Mouse (Mus musculus): ENCODE measurements around the gene Arhgap15. TPM values are rescaled to one million over a fixed set of nuclear protein-coding genes. Genes with fewer than 3 reads are reported as not detected.

The Arhgap15 gene
- total RNA-seq, 2 experiments from 2014 or later, result 7.6 to 12.2 TPM

DNA sequence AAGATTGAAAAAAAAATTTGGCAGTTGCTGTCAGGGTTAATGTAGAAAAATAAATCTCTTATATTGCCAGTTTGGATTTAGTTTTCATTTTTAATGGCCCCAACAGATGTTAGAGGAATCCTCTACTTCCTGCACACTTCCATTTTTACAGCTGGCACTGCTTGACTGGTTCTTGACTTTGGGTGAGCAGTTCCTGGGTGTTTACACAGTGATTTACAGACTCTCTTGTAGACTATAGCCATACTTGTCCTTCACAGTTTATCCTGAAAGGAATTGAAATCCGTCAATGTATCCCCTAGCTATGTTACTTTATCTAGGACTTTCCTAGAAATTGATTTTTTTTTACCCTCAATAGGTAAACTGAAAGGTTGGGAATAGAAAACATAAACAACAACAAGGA is 261.6 kb downstream of the Arhgap15 start:
- intact Hi-C loops (cut with DNase I), result no loop called here
- DNase-seq (ENCODE audit: low spot score in 2 of 2), result no peak

DNA sequence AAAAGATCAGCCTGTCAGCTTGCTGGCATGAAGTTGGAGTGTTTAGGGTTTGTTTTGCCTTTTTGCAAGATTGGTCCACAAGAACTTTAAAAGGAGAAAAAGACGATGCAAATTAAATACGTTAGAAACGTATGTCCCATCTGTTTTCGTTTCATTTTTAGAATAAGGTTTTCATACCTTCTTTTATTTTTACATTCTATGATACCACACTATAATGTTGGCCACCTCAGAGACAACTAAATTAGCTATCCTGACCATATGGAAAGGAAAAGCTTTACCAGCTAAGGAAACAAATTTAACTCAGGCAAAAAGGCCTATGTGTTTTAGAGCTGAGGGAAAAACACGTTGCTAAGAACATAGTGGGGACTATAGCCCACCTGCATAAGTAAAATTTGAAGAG is 264.8 kb downstream of the Arhgap15 start:
- intact Hi-C loops (cut with DNase I), result no loop called here

DNA sequence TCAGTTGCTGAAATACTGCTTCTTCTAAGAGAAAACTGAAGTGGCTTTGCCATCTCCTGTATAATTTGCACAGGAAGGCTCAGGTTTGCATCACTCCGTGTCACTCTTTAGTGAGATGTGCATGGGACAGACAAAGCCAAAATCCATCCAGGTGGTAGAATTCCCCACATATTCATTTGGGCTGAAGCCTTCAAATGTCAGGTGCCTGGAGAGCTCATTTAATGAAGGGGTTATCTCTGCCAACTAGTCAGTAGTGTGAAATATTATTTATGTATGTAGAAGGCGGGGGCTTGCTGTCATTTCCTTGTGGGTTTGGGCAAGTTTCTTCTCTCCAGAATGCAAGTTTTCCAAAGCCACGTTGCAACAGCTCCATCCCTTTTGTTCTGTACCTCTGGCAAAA is 268.1 kb downstream of the Arhgap15 start:
- DNase-seq (ENCODE audit: low spot score in 2 of 2), result no peak
- intact Hi-C loops (cut with DNase I), result no loop called here

More for the DNA sequence above, 264.8 kb downstream of the Arhgap15 start:
- DNase-seq (ENCODE audit: low spot score in 2 of 2), result no peak

DNA sequence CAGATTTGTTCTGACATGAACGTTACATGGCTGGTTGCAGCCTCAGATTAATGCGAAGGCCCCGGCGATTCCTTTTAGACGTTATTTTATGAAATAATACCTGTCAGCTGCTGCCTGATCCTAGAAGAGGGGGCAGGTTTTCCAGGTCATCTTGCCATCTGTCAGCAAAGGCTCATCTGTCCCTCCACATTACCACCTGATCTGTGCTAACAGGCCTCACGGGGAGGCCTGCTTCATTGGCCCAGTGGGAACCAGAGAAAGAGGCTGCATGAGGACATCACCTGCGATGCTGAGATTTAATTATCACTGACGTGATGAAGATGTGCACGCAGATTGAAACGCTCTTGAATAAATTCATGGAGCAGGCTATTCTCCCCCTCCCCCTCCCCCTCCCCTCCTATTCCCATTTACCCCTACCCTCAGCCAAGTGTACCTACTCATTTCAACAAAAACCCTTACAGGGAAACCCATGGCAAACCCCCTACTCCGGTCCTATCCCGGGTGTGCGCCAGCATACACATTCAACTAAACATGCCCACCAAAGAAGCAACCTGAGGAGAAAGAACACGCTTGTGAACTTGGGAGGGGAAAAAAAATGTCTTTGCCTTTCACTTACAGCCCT is 268.9 kb downstream of the Arhgap15 start:
- DNase-seq (ENCODE audit: low spot score in 2 of 2), result no peak
- intact Hi-C loops (cut with DNase I), result no loop called here

DNA sequence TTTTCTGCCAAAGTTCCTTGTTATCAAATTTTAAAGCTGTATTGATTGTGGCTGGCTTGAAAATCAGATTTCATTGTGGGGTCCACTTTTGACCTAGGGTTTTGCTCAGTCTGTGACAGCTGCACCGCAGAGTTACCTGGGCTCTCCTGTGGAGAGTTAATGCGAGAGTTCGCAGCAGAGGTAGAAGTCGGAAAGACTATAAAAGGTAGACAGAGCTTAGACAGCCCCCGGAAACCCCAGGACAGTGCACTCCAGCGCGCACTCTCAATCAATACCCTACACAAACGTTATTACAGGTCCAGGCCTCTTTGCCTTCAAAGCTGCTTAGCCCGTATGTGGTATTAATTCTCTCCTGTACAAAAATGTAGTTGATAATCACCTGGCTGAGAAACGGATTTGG is 269.4 kb downstream of the Arhgap15 start:
- intact Hi-C loops (cut with DNase I), result no loop called here

DNA sequence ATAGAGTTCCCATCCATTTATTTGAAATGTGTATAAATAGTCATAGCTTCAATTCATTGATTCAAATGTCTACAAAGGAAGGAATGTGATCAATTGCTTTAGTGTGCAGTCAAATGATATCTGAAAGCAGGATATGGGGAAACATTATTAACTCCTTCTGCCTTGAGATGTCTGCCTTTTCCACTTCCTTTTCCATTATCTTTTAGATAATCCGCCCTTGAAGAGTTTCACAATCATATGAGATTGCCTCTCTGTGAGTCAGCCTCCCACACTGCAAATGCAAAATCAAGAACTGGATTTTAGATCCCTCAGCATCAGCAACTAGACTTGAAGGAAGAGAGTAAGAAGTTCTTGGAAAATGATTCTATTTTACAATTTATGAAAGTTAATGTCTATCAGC is 276.1 kb downstream of the Arhgap15 start:
- intact Hi-C loops (cut with DNase I), result no loop called here
- no peak for DNase-seq (ENCODE audit: low spot score in 2 of 2)

More for the DNA sequence above, 269.4 kb downstream of the Arhgap15 start:
- no peak for DNase-seq (ENCODE audit: low spot score in 2 of 2)

DNA sequence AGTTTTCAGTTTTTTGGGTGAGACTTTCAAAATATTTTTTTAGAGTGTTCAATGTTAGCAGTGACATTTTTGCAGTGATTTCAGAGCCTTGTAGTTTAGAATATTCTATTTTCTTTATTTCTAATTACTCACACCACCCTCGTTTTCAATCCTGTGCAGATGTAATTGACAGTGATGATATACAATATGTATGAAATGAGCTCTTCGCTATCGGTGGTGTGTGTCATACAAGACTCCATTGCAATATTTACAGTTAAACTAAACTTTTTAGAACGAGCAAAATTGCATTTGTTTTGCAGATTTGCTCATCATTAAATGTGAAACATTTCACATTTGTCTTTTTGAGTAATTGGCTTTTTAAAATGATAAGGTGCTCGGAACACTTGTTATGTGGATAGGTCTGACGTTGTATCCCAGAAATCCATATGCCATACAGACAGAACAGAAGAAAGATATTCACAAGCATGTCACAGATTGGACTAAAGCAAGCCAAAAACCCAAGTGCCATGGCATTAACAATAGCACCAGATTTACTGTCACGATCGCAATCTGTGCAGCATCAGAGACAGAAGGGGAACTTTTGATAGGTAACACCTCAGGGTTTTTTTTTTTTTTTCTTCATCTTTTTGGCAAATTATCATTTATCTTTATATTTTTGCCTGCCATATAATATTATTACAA is 280.6 kb downstream of the Arhgap15 start:
- intact Hi-C loops (cut with DNase I), result no loop called here

DNA sequence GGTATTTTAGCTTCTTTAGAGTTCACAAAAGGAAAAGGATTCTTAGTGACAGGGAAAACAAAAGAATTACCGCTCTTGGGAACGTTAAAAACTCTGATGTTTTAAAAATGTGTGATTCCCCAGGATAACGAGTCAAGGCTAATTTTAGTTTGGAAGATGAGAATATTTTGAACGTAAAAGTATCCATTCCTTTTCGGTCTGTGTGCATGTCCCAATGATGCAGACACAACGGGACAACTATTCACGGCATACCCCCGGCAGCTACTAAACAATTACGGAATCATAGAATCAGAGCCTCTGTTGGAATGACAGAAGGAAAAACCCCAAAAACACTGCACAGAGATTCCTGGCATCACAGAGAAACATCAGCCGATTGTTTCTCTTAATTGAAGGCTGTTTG is 281.2 kb downstream of the Arhgap15 start:
- intact Hi-C loops (cut with DNase I), result no loop called here
- no peak for DNase-seq (ENCODE audit: low spot score in 2 of 2)

More for the DNA sequence above, 280.6 kb downstream of the Arhgap15 start:
- no peak for DNase-seq (ENCODE audit: low spot score in 2 of 2)

DNA sequence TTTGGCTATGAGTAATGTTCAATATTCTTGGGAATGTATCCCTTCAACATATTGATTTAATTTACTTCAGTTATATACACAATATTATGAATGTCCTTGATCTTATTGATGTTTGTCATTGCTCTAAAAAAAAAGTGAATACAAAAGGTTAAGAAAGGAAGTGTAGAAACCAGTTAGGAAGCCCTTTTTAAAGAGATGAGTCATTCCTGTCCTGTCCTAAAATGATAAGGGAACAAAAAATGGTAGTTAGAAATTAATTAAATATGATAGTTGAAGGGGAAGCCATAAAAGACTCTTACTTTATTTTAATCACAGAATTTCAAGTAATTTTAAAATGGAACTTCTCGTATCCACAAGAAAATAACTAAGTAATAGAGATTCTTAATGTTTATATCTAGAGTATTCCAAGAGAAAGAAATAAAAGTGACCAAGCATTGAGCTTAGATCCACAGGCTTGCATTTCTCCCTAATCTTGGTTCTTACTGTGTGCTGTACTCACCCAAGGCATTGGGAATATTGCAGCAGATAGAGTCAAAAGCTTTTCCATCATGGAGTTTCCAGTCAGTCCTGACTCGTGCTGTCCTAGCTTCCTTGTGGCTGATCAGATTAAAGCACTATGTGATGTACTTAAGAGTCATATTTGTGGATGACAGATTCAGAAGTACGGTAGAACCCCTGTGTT is 291.0 kb downstream of the Arhgap15 start:
- DNase-seq (ENCODE audit: low spot score in 2 of 2), result no peak
- intact Hi-C loops (cut with DNase I), result no loop called here

DNA sequence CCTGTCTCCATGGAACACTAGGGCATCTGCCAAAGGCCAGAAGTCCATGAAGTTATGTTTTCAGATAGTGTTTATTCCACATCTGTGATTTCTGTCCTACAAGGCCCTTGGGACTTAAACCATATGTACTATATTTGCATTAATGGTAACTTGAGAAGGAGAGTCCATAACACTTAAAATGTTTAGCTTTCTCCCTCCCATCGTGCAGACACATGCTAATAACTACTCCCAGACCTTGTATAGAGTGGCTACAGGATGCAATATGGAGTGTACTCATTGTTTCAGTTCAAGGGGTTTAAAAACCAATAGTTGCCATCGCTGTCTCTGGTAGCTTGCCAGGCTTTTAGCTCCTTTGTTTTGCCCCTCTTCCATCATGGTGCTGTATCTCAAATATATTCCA is 295.5 kb downstream of the Arhgap15 start:
- intact Hi-C loops (cut with DNase I), result no loop called here
- no peak for DNase-seq (ENCODE audit: low spot score in 2 of 2)

DNA sequence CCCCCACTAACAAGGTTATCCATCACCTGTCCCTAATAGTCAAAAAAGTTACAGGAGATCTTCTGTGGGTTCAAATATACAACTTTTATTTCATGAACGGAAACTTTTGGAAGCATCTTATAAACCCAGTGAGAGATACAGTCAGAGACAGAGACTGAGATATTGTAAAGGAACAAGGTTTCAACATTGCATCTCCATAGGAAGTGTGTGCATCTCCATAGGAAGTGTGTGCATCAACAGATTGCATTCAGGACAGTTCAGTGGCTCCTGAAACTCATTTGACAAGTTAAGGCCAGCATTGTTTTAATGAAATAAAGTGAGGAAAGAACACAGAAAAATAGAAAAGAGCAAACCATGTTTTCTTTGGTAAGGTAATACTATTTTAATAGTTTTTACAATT is 296.0 kb downstream of the Arhgap15 start:
- intact Hi-C loops (cut with DNase I), result no loop called here
- no peak for DNase-seq (ENCODE audit: low spot score in 2 of 2)

DNA sequence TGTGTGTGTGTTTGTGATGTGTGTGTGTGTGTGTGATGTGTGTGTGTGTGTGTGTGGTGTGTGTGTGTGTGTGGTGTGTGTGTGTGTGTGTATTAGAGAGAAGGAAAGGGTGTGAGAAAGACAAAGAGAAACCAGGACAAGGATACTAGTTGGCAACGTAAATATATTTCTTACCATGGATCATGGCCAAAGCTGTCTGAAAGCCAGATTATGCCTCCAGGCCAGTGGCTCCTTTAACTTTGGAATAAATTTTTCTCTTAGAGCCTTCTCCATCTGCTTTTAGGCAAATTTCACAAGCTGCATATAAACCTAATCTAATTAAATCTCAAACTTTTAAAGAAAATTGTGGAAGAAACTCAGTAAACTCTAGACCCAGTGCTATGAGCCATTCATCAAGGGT is 296.6 kb downstream of the Arhgap15 start:
- no peak for DNase-seq (ENCODE audit: low spot score in 2 of 2)
- intact Hi-C loops (cut with DNase I), result no loop called here

DNA sequence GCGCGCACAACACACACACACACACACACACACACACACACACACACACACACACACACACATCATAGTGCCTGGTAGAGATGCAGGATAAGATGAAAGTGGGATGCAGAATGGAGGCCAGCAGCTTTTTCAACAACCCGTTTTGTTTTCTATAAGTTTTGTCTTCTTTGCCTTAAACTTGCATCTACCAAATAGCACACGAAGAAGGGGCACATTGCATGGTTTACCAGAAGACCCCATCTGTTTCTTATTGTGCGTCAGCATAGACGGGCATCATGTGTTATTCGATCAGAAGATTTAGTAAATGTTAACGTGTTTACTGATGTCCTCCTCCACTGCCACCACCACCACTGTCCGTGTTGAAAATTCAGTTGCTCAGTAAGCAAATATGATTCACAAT is 311.7 kb downstream of the Arhgap15 start:
- intact Hi-C loops (cut with DNase I), result no loop called here
- DNase-seq (ENCODE audit: low spot score in 2 of 2), result no peak

DNA sequence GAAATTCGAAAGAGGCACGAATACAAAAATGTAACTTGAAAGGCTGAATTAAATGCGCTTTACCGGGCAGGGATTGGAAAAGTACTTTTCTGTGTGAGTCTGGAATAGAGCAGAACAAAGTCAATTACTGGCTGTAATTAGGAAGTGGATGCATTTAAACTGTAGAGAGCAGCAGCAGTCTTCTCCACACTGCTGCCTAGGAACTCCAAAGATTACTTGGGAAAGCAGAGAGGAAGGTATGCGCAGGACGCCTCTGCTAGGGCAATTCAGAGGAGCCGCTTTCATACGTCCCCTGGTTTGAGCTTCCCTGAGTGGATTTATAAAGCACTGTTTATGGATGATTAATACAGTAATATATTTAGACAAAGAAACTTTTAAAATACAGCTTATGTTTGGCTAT is 312.1 kb downstream of the Arhgap15 start:
- intact Hi-C loops (cut with DNase I), result no loop called here
- DNase-seq (ENCODE audit: low spot score in 2 of 2), result no peak

DNA sequence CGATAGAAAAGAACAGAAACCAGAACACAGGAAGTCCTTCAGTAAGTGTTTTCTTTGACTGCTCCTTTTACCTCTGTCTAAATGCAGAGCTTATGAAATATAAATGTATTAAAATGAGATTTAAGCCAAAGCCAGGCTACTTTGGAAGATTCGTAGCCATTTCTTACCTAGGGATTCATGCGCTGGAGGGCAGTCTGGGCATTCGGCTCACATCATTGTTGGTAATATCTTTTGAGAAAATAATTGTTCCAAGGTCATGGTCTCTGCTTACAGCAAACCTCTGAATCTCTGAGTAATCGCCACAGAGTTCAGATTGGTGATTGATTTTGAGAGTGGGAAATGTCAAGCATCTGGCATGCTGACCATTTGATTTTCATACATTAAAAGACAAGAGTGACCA is 316.4 kb downstream of the Arhgap15 start:
- DNase-seq (ENCODE audit: low spot score in 2 of 2), result no peak
- intact Hi-C loops (cut with DNase I), result no loop called here

DNA sequence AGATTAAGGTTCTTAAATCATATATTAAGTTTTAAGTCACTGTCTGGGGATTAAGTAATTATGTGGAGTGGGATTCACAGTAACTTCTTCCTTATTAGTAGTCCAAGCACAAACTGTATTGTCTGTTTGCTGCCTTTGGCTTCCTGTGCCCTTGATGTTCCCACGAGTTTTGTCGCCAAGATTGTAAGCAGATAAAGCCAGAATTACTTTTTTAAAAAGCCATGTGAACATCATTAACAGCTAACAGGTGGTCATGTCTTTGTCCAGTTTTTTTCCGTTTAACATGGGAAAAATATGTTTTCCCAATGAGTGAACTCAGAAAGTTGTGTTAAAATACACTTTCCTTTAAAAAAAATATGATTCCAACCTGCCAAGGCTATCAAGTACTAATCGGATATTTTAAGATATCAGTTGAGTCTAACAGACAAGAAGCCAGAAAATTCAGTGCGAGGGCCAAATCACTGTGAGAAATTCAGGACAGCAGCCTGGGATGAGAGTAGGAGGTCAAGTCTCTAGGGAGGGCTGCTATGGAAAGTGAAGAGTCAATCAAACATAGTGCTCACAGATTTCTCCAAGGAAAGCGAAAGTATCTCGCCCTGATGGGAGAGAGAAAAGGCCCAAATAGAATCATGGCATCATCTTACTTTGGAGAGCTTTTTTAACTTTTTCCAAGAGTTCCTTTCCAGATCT is 319.7 kb downstream of the Arhgap15 start:
- intact Hi-C loops (cut with DNase I), result no loop called here
- DNase-seq (ENCODE audit: low spot score in 2 of 2), result no peak

DNA sequence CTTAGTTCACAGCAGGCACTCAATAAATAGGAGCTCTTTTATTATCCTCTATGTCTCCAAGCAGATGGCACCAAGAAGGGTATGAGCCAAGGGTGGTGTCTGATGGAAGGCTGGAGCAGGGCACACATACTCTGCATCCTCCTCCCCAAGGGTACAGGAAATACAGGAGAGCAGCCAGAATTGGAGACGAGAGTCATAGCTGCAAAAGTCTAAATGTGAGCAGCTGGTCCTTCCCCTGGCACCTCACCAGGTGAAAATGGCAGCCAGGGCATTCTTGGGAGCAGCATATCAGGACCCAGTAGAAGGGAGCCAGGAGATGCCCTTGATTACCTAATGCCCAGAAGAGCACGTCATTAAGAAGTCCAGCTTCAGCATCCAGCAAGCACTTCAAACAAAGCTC is 320.3 kb downstream of the Arhgap15 start:
- no peak for DNase-seq (ENCODE audit: low spot score in 2 of 2)

DNA sequence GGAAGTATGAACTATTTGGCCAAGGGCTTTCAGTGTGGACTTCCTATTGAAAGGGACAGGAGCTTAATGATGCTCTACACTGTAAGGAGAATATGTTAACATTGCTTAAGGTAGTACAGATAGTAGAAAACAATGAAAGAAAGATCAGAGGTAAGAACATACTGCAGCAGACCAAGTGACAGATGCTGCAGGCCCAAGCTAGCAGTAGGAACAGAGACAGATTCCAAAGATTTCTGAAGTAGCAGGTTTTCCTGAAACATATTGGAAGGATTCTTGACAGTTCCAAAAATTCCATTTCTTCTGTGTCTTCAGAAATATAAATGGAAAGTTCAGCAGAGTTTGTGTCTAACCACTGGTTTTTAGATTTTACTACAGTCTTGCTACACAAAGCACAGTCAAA is 327.9 kb downstream of the Arhgap15 start:
- intact Hi-C loops (cut with DNase I), result no loop called here
- DNase-seq (ENCODE audit: low spot score in 2 of 2), result no peak

More for the DNA sequence above, 320.3 kb downstream of the Arhgap15 start:
- intact Hi-C loops (cut with DNase I), result no loop called here

DNA sequence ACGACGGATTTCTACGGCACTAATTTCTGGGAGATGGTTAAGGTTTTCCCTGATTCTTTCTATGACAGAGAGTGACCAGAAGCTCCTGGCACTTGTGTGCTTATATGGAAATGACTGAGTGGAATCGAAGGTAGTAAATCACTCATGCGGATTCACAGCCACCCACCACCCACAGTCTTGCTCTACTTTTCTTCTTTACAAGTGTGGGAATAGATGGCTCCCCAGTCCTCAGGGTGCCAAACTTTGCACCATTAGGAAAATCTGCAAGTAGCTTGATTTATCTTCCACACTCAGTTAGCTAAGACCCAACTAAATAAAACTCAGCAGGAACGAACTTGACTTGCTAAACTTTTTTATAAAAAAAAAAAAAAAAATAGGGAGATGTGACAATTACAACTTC is 331.9 kb downstream of the Arhgap15 start:
- DNase-seq (ENCODE audit: low spot score in 2 of 2), result no peak

DNA sequence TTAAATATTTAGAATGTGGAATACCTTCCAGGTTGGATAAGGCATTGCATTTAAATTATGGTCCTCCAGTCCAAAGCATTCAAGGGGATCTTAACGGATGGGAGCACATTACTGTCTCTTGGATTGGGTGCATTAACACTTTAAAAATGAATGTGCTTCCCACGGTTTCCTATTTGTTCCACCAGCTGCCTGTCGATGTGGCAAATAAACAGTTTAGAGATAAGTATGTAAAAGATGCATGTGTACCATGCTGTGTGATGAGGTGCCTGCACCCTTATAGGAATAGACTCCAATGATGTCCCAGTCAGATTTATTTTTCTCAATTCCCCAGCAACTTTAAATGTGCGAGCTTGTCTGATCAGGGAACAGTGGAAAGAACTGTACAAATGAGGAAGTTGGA is 332.6 kb downstream of the Arhgap15 start:
- intact Hi-C loops (cut with DNase I), result no loop called here

More for the DNA sequence above, 331.9 kb downstream of the Arhgap15 start:
- intact Hi-C loops (cut with DNase I), result no loop called here

More for the DNA sequence above, 332.6 kb downstream of the Arhgap15 start:
- DNase-seq (ENCODE audit: low spot score in 2 of 2), result no peak

Measured in left cerebral cortex, postnatal 36 days (tissue).